Mouse (Mus musculus) heart, postnatal 14 days (tissue): ENCODE measurements around the gene Defb11. TPM values are rescaled to one million over a fixed set of nuclear protein-coding genes. Genes with fewer than 3 reads are reported as not detected.
"Not testable (repeated sequence)": the region's sequence is repeated elsewhere in the genome, so short reads cannot be mapped to it uniquely, and the experiment has no call there.

Experiments
- DNase-seq, 2 experiments: peaks; one replicate each; pipeline ENCODE4 v3.0.0; 2021 to 2022
- intact Hi-C: fragments of 180-260 bp; cut with DNase I; formaldehyde crosslinking; loops from one replicate; pipeline ENCODE4 v1.15.1; 2025
- long read RNA-seq, 2 experiments: library from polyadenylated mRNA; stranded (forward); transcript quantifications; one replicate each; pipeline ENCODE4 v2.0.0; 2021
- total RNA-seq, 2 experiments: library from RNA; stranded (reverse); gene quantifications; 2 replicates each; pipeline ENCODE4 v1.2.3; 2021

Defb11 gene
- not detected for total RNA-seq
- long read RNA-seq, experiment 1: 0 reads
- long read RNA-seq, experiment 2: 0 reads

DNA sequence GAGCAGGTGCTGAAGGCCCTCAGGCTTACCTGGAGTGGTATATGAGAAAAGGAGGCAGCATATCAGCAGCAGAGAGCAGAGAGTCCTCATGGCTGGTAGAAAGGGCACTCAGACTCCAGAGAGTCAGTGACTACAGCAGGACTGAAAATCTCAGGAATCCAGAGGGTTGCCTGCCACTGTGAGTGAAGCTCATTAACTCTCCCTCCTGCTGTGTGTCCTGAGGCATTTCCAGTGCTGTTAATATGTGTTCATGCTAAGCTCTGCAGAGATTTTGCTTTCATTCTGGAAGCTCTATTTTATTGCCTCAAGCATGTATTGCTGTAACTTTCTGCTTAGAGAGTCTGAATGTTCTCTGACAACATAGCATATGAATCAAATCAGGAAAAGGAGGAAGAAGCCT is at the start of gene Defb11:
TSS of gene Defb11 (minus strand) at position 123 of the 400 bp plus-strand sequence.
- DNase-seq, intact Hi-C loops: not testable (repeated sequence)

DNA sequence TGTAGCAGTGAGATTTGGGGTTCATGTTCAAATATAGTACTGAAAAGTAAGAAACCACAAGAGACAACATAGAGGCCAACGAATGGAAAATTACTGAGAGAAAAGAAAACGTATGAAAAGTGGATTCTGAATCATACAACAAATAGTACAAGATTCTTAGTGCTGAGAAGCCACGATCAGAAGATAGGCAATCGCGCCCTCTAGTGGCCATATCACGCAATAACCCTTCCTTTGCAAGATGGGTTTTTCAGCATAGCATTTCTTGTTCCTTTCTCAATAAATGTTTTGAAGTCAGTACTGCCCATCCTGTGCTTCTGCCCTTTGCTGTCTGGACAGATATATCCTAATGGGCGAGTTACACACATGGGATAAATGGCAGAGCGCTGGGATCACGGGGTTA is 49.1 kb upstream of the Defb11 start:
- DNase-seq: peak; percentile 8 to 17
- intact Hi-C loops: no loop called here

GRCm38 (mm10) chr8:21947311-21948017 is 41.3 kb upstream of the Defb11 start:
- intact Hi-C loops: no loop called here
- DNase-seq: no peak

DNA sequence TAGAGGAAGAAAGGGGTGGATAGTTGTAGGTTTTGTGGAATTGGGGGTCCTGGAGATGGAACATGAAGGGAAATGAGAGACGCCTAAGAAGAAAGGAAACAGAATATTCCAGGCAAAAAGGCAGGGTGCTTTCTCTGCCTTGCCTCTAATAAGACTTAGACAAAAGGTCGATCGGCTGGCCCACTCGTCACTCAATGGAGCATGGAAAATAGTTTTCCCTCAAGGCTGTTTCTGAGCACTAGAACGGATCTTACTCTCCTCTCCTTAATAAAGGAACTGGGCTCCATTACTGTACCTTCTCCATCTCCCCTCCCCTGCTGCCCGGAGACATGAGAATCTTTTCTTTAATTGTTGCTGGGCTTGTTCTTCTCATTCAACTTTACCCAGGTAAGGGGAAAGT is 40.2 kb upstream of the Defb11 start, which contains the start of gene Defb13:
TSS of gene Defb13 (plus strand) at position 301 of the 400 bp plus-strand sequence.
- no peak for DNase-seq
- intact Hi-C loops: no loop called here

DNA sequence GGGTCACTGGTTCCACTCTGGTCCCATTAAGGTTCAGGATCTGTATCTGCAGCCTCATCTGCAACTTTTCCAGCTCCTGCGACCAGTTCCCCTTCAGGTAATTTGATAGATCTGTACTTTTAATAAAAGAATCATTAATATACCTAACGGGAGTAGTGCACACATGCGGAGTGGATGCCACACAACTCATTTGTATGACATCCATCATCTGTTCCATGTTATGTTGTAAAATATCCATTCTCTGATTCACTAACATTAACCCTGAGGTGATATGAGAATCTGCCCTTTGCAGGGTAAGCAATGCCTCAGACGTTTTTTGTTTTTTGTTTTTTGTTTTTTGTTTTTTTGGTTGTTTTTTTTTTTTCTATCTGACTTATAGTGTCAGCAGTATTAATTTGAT is 31.8 kb upstream of the Defb11 start, which contains the start of gene Defb35:
TSS of gene Defb35 (plus strand) at position 301 of the 400 bp plus-strand sequence.
- DNase-seq, intact Hi-C loops: not testable (repeated sequence)

DNA sequence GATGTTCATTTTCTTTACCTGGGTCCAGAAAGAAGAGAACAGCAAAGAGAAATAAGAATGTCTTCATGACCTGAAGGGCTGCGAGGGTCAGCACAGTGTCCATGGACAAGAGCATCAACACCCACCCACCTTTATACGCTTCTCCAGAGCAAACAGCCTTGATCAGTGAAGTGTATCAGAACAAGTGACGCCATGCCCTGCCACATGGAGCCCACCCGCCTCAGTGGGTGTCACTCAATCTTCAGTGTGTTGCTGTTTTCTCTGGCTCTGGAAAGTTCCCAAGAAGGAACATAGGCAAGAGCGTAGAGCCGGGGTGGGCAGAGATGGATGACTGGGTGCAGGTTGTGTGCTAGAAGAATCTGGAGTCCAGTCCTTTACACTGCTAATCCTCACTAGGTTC is 26.4 kb upstream of the Defb11 start, which contains the start of gene Defb15:
TSS of gene Defb15 (minus strand) at position 101 of the 400 bp plus-strand sequence.
- DNase-seq: no peak

GRCm38 (mm10) chr8:21930754-21931153 is 24.5 kb upstream of the Defb11 start:
- DNase-seq, intact Hi-C loops: not testable (repeated sequence)

More for the DNA sequence above, 26.4 kb upstream of the Defb11 start, which contains the start of gene Defb15:
- intact Hi-C loops: no loop called here

- intact Hi-C loops: no loop called here
- no peak for DNase-seq
Observed at GRCm38 (mm10) chr8:21915625-21916024, 9.4 kb upstream of the Defb11 start.

DNA sequence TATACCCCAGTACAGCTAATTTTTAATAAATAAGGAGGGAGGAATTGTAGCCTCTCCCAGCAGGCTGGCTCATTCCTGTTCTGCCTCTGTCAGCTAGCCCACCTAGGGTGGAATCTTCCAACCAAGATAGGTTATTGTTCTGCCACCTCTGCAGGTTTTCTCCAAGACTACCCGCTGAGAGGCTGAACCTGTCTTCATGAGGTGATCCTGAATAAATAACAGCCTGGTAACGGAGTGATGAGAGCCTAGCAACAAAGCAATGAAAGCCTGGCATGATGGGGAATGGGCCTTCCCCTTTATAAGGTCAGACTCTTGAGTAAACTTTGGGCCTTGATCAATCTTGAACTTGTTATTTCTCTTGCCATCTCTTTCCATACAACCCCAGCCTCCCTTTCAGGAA is 6.3 kb upstream of the Defb11 start:
- intact Hi-C loops: no loop called here
- no peak for DNase-seq

GRCm38 (mm10) chr8:21911931-21912330 is 5.7 kb upstream of the Defb11 start:
- no peak for DNase-seq
- intact Hi-C loops: no loop called here

- DNase-seq, intact Hi-C loops: not testable (repeated sequence)
Observed at GRCm38 (mm10) chr8:21885321-21885720, 20.9 kb downstream of the Defb11 start, which contains the start of gene Defb9. Gene Defb9, minus strand, starts transcription at chr8:21885421.

DNA sequence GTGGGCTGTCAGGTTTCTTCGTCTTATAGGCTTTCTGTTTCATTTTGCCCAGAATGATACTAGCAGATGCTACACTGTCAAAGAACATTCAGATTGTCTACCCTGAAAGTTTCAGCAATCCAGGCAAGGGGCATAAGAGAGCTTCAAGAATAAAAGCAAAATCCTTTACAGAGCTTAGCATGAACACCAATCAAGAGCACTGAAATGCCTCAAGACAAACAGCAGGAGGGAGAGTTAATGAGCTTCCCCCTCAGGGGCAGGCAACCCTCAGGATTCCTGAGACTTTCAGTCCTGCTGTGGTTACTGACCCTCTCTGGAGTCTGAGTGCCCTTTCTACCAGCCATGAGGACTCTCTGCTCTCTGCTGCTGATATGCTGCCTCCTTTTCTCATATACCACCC is 47.6 kb downstream of the Defb11 start, which contains the start of gene Defb10:
TSS of gene Defb10 (plus strand) at position 316 of the 400 bp plus-strand sequence.
- DNase-seq, intact Hi-C loops: not testable (repeated sequence)

Other genes starting within 250 kb of the Defb11 start
- not detected for gene Defa34, start 240.6 kb downstream of the Defb11 start, total RNA-seq
- not detected for gene AY761184, start 202.8 kb downstream of the Defb11 start, total RNA-seq
- gene Defa24, start 171.9 kb downstream of the Defb11 start, total RNA-seq: not detected
- not detected for gene Defb50, start 82.9 kb downstream of the Defb11 start, total RNA-seq
- not detected for gene Defb2, start 66.5 kb downstream of the Defb11 start, total RNA-seq
- gene Defb10, start 47.5 kb downstream of the Defb11 start, total RNA-seq: not detected
- not detected for gene Defb9, start 21.0 kb downstream of the Defb11 start, total RNA-seq
- not detected for gene Defb15, start 26.3 kb upstream of the Defb11 start, total RNA-seq
- gene Defb35, start 31.9 kb upstream of the Defb11 start, total RNA-seq: not detected
- gene Defb13, start 40.4 kb upstream of the Defb11 start, total RNA-seq: not detected
- gene Fam90a1a, start 52.3 kb upstream of the Defb11 start, total RNA-seq: not detected
- gene Ccdc70, start 63.4 kb upstream of the Defb11 start, total RNA-seq: not detected
- under 1 TPM; 0.37 to 0.55 TPM for gene Atp7b, start 153.9 kb upstream of the Defb11 start, total RNA-seq
- gene Alg11, start 154.3 kb upstream of the Defb11 start, total RNA-seq: 10 to 100 TPM in 1 of 2 experiments, 1 to 10 TPM in 1; 9.1 to 10.8 TPM
- under 1 TPM in 1 of 2 experiments, not detected in 1; 0.29 TPM for gene Nek5, start 218.6 kb upstream of the Defb11 start, total RNA-seq